Mouse (Mus musculus): ENCODE results near the gene Trp53inp2. TPM values are rescaled to one million over a fixed set of nuclear protein-coding genes. Genes with fewer than 3 reads are reported as not detected.

Gene Trp53inp2
- polyA plus RNA-seq, 1 experiment from 2014 or later, result 43.6 TPM

- Histone ChIP-seq H3K27me3 (ENCODE audit: low read depth, poor library complexity, severe bottlenecking) (peaks cover 19% of the 10 kb centered on the region), H3K4me1 (peaks cover 19% of the 10 kb centered on the region), H3K4me3 (no peak overlapping the region), H3K9me3 (replicated peaks) (no peaks in the 10 kb centered on the region), H3K36me3 (peaks cover 77% of the 10 kb centered on the region), H3K27ac (replicated peaks) (no peak overlapping the region)
- no peak for DNase-seq (ENCODE audit: low spot score)
- WGBS, result 89% methylated on average over 2 of the region's 2 CpGs
These were observed 7.7 kb downstream of the Trp53inp2 start for GRCm38 (mm10) chr2:155388573-155388972.

GRCm38 (mm10) chr2:155394586-155394985 lies 13.7 kb downstream of the Trp53inp2 start:
- Histone ChIP-seq H3K27me3 (ENCODE audit: low read depth, poor library complexity, severe bottlenecking) (no peaks in the 10 kb centered on the region), H3K36me3 (peaks cover 79% of the 10 kb centered on the region), H3K27ac (replicated peaks) (no peak overlapping the region), H3K4me1 (no peaks in the 10 kb centered on the region), H3K9me3 (replicated peaks) (no peaks in the 10 kb centered on the region), H3K4me3 (no peak overlapping the region)
- WGBS, result 85% methylated on average over 5 of the region's 5 CpGs
- DNase-seq (ENCODE audit: low spot score), result no peak

GRCm38 (mm10) chr2:155400276-155400675 lies 19.4 kb downstream of the Trp53inp2 start:
- no peaks in the 10 kb centered on the region for H3K9me3 ChIP-seq (replicated peaks)
- H3K36me3 ChIP-seq, result peaks cover 81% of the 10 kb centered on the region

GRCm38 (mm10) chr2:155401926-155402325 lies 21.1 kb downstream of the Trp53inp2 start:
- no peaks in the 10 kb centered on the region for H3K27me3 ChIP-seq (ENCODE audit: low read depth, poor library complexity, severe bottlenecking)
- WGBS, result 96% methylated on average over 4 of the region's 4 CpGs
- peaks cover 84% of the 10 kb centered on the region for H3K36me3 ChIP-seq
- DNase-seq (ENCODE audit: low spot score), result no peak
- H3K9me3 ChIP-seq (replicated peaks), result no peaks in the 10 kb centered on the region
- H3K4me3 ChIP-seq, result no peak overlapping the region
- no peak overlapping the region for H3K27ac ChIP-seq (replicated peaks)
- H3K4me1 ChIP-seq, result no peaks in the 10 kb centered on the region

More at GRCm38 (mm10) chr2:155400276-155400675, 19.4 kb downstream of the Trp53inp2 start:
- H3K27me3 ChIP-seq (ENCODE audit: low read depth, poor library complexity, severe bottlenecking), result no peaks in the 10 kb centered on the region
- no peak overlapping the region for H3K4me3 ChIP-seq
- H3K27ac ChIP-seq (replicated peaks), result no peak overlapping the region
- H3K4me1 ChIP-seq, result no peaks in the 10 kb centered on the region
- DNase-seq (ENCODE audit: low spot score), result no peak

- peaks cover 87% of the 10 kb centered on the region for H3K36me3 ChIP-seq
- H3K27ac ChIP-seq (replicated peaks), result no peak overlapping the region
- no peak for DNase-seq (ENCODE audit: low spot score)
- H3K27me3 ChIP-seq (ENCODE audit: low read depth, poor library complexity, severe bottlenecking), result no peaks in the 10 kb centered on the region
- 93% methylated on average over 1 of the region's 1 CpGs for WGBS
- H3K4me3 ChIP-seq, result no peak overlapping the region
- no peaks in the 10 kb centered on the region for H3K4me1 ChIP-seq
- no peaks in the 10 kb centered on the region for H3K9me3 ChIP-seq (replicated peaks)
These were observed 23.8 kb downstream of the Trp53inp2 start for GRCm38 (mm10) chr2:155404635-155405034.

GRCm38 (mm10) chr2:155420911-155421310 lies 40.1 kb downstream of the Trp53inp2 start:
- WGBS, result 80% methylated on average over 2 of the region's 2 CpGs
- no peaks in the 10 kb centered on the region for H3K27me3 ChIP-seq (ENCODE audit: low read depth, poor library complexity, severe bottlenecking)
- H3K9me3 ChIP-seq (replicated peaks), result no peaks in the 10 kb centered on the region
- no peaks in the 10 kb centered on the region for H3K4me1 ChIP-seq
- no peak overlapping the region for H3K4me3 ChIP-seq
- H3K27ac ChIP-seq (replicated peaks), result no peak overlapping the region
- DNase-seq (ENCODE audit: low spot score), result no peak
- peaks cover 79% of the 10 kb centered on the region for H3K36me3 ChIP-seq

GRCm38 (mm10) chr2:155436445-155436844 lies 55.6 kb downstream of the Trp53inp2 start:
- H3K27me3 ChIP-seq (ENCODE audit: low read depth, poor library complexity, severe bottlenecking), result no peaks in the 10 kb centered on the region
- H3K36me3 ChIP-seq, result peaks cover 64% of the 10 kb centered on the region
- H3K4me1 ChIP-seq, result no peaks in the 10 kb centered on the region
- H3K9me3 ChIP-seq (replicated peaks), result no peaks in the 10 kb centered on the region
- no peak overlapping the region for H3K27ac ChIP-seq (replicated peaks)
- H3K4me3 ChIP-seq, result no peak overlapping the region
- DNase-seq (ENCODE audit: low spot score), result no peak

MicroRNAs encoded within 50 kb of the gene (microRNA counts, 519-probe panel; counts per million panel counts)
- microRNA mmu-miR-695, result not detected

Small RNAs within 50 kb of the gene (microRNA-seq; reads per million reads assigned to microRNA genes)
- not detected for gene Mir695

Other genes starting within 250 kb of the Trp53inp2 start
- gene Itch, start 247.6 kb upstream of the Trp53inp2 start, polyA plus RNA-seq (2016; fragmentation: Nextera tagmentation; extraction: Ambion mirVana), result 54.6 and 58.2 TPM in 2 replicates
- 422 and 437 TPM in 2 replicates for gene Dynlrb1, start 144.5 kb upstream of the Trp53inp2 start, polyA plus RNA-seq (2016; fragmentation: Nextera tagmentation; extraction: Ambion mirVana)
- 106 and 135 TPM in 2 replicates for gene Map1lc3a, start 104.8 kb upstream of the Trp53inp2 start, polyA plus RNA-seq (2016; fragmentation: Nextera tagmentation; extraction: Ambion mirVana)
- 57.1 and 58.5 TPM in 2 replicates for gene Pigu, start 23.6 kb upstream of the Trp53inp2 start, polyA plus RNA-seq (2016; fragmentation: Nextera tagmentation; extraction: Ambion mirVana)
- 20.8 and 22.3 TPM in 2 replicates for gene Ncoa6, start 92.8 kb downstream of the Trp53inp2 start, polyA plus RNA-seq (2016; fragmentation: Nextera tagmentation; extraction: Ambion mirVana)
- 15.9 and 20.3 TPM in 2 replicates for gene Acss2, start 136.9 kb downstream of the Trp53inp2 start, polyA plus RNA-seq (2016; fragmentation: Nextera tagmentation; extraction: Ambion mirVana)
- gene Ggt7, start 137.2 kb downstream of the Trp53inp2 start, polyA plus RNA-seq (2016; fragmentation: Nextera tagmentation; extraction: Ambion mirVana), result 16.0 and 25.2 TPM in 2 replicates
- gene Gss, start 211.8 kb downstream of the Trp53inp2 start, polyA plus RNA-seq (2016; fragmentation: Nextera tagmentation; extraction: Ambion mirVana), result 19.6 and 22.1 TPM in 2 replicates
- 0.53 and 0.60 TPM in 2 replicates for gene Myh7b, start 230.2 kb downstream of the Trp53inp2 start, polyA plus RNA-seq (2016; fragmentation: Nextera tagmentation; extraction: Ambion mirVana)

All from midbrain, embryonic 10.5 days (tissue).